Mouse (Mus musculus): ENCODE data around the gene Mroh8.

DNA sequence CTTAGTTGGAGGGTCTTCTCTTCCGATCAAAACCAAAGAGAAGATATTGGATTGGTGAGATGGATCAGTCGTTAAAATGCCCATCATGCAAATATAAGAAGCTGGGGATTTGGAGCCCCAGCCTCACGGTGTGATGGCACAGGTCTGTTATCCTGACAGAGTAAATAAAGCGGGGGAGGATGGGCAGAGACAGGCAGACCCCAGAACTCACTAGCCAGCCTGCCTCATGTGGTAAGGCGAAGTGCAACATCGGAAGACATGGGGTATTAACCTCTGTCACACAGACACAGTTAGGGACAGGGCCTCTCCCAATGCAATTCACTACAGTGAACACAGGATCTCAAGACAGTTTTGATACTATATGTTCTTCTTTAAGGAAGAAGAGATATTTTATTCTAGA lies 108.7 kb downstream of the Mroh8 start:
- TF ChIP-seq CTCF (IDR thresholded peaks at IDR 0.05; ENCODE audit: low read depth) (no peak), EP300 (IDR thresholded peaks at IDR 0.05; ENCODE audit: low read depth) (no peak)
